Mouse (Mus musculus): ENCODE data around the gene Gtf3c1. TPM values are rescaled to one million over a fixed set of nuclear protein-coding genes. Genes with fewer than 3 reads are reported as not detected.

Gtf3c1 gene
- total RNA-seq, 2 experiments from 2014 or later: 55.0 to 67.9 TPM

GRCm38 (mm10) chr7:125707186-125707585, 394 bp downstream of the Gtf3c1 start:
- DNase-seq: peak; percentile 81

GRCm38 (mm10) chr7:125702791-125703190, 4.8 kb downstream of the Gtf3c1 start:
- DNase-seq: no peak

GRCm38 (mm10) chr7:125694056-125694455, 13.5 kb downstream of the Gtf3c1 start:
- DNase-seq: no peak

GRCm38 (mm10) chr7:125690516-125690915, 17.1 kb downstream of the Gtf3c1 start:
- no peak for DNase-seq

GRCm38 (mm10) chr7:125679936-125680335, 27.6 kb downstream of the Gtf3c1 start:
- DNase-seq: no peak

GRCm38 (mm10) chr7:125678756-125679155, 28.8 kb downstream of the Gtf3c1 start:
- no peak for DNase-seq

GRCm38 (mm10) chr7:125674916-125675315, 32.7 kb downstream of the Gtf3c1 start:
- peak; percentile 63 for DNase-seq

- peak; percentile 37 for DNase-seq
Observed at GRCm38 (mm10) chr7:125671396-125671795, 36.2 kb downstream of the Gtf3c1 start.

GRCm38 (mm10) chr7:125670865-125671264, 36.7 kb downstream of the Gtf3c1 start:
- DNase-seq: no peak

GRCm38 (mm10) chr7:125663654-125664053, 43.9 kb downstream of the Gtf3c1 start:
- DNase-seq: no peak

- no peak for DNase-seq
Observed at GRCm38 (mm10) chr7:125657511-125657910, 50.1 kb downstream of the Gtf3c1 start.

- DNase-seq: no peak
Observed at GRCm38 (mm10) chr7:125649013-125649412, 58.6 kb downstream of the Gtf3c1 start.

GRCm38 (mm10) chr7:125645413-125645812, 62.2 kb downstream of the Gtf3c1 start:
- no peak for DNase-seq

GRCm38 (mm10) chr7:125643880-125644279, 63.7 kb downstream of the Gtf3c1 start:
- DNase-seq: no peak

GRCm38 (mm10) chr7:125638870-125639386, 68.7 kb downstream of the Gtf3c1 start:
- DNase-seq: peak; percentile 72

GRCm38 (mm10) chr7:125638376-125638775, 69.2 kb downstream of the Gtf3c1 start:
- DNase-seq: no peak

GRCm38 (mm10) chr7:125637220-125638140, 70.1 kb downstream of the Gtf3c1 start:
- DNase-seq: no peak

GRCm38 (mm10) chr7:125630989-125631388, 76.6 kb downstream of the Gtf3c1 start:
- DNase-seq: no peak

GRCm38 (mm10) chr7:125630317-125630716, 77.3 kb downstream of the Gtf3c1 start:
- no peak for DNase-seq

- DNase-seq: no peak
Observed at GRCm38 (mm10) chr7:125625829-125626228, 81.8 kb downstream of the Gtf3c1 start.

- DNase-seq: no peak
Observed at GRCm38 (mm10) chr7:125625219-125625618, 82.4 kb downstream of the Gtf3c1 start.

GRCm38 (mm10) chr7:125622741-125623685, 84.6 kb downstream of the Gtf3c1 start:
- no peak for DNase-seq

GRCm38 (mm10) chr7:125620077-125620476, 87.5 kb downstream of the Gtf3c1 start:
- no peak for DNase-seq

All from adrenal gland, postnatal 10 days (tissue).